Mouse (Mus musculus) stomach, postnatal 0 days (tissue): Measurements from ENCODE around the gene Serpinb1a.

Experiments used
- CTCF ChIP-seq: IDR thresholded peaks from 2 replicates; pipeline ENCODE4 v1.5.1; 2016; ENCODE audit warnings: antibody characterized with exemption, low read depth, mild to moderate bottlenecking, moderate library complexity
- EP300 ChIP-seq: optimal IDR thresholded peaks from 2 replicates; pipeline ENCODE3; 2016; ENCODE audit warnings: antibody characterized with exemption

GRCm38 (mm10) chr13:32794619-32795018 is 56.4 kb downstream of the Serpinb1a start:
- TF ChIP-seq CTCF (no peak), EP300 (no peak)
